19 mouse cellular contexts compared by ENCODE assay signal in genomic region chr4:99792365-99792764, GRCm38 (mm10). TPM values are rescaled to one million over a fixed set of nuclear protein-coding genes. Genes with fewer than 3 reads are reported as not detected.
A peak's percentile ranks its signal among the peaks of the same experiment; 100 is the strongest.
DNase-seq lines count a peak whose midpoint lies in the region; ATAC-seq lines count a peak whose summit lies in the region.
"Had no signal": no experiment of that assay in that cellular context is flagged by ENCODE, and none has a peak within 500 bp of the region (broad histone marks: within the 10 kb centered on the region; RNA-seq: fewer than 3 reads in every experiment).

No protein-coding gene starts in this region.

- no peak for ATAC-seq in megakaryocyte, adult 5-6 weeks (ENCODE audit: poor library complexity, severe bottlenecking)
- ATAC-seq in monocyte, adult 5-6 weeks (replicated peaks; ENCODE audit: insufficient number of reproducible peaks, low FRiP score, low TSS enrichment, poor library complexity, severe bottlenecking): no peak
- ATAC-seq: CD4-positive, CD25-positive, alpha-beta regulatory T cell, adult 4 months; forebrain, embryonic 13.5 days had no signal

- H3K9me3 ChIP-seq in megakaryocyte, embryonic 14.5 days: 0 out of 2 replicates have a peak, but pooled peaks cover 2% of the 10 kb centered on the region
- H3K9me3 ChIP-seq: forebrain, embryonic 13.5 days; hindbrain, embryonic 15.5 days; kidney, embryonic 15.5 days had no signal

- no peaks in the 10 kb centered on the region for H3K27me3 ChIP-seq in megakaryocyte, embryonic 14.5 days (replicated peaks)
- H3K27me3 ChIP-seq: forebrain, embryonic 13.5 days; hindbrain, embryonic 15.5 days; kidney, embryonic 15.5 days; neural tube, embryonic 15.5 days had no signal

- H3K36me3 ChIP-seq in megakaryocyte, embryonic 14.5 days (replicated peaks; ENCODE audit: low read length): peaks cover 2% of the 10 kb centered on the region
- H3K36me3 ChIP-seq: neural tube, embryonic 15.5 days had no signal

- H3K4me3 ChIP-seq in megakaryocyte, embryonic 14.5 days (replicated peaks): peak overlapping the region; percentile 74
- H3K4me3 ChIP-seq: forebrain, embryonic 13.5 days; gastrocnemius, adult 2 months; hindbrain, embryonic 15.5 days; kidney, embryonic 15.5 days; neural tube, embryonic 15.5 days had no signal

- H3K4me1 ChIP-seq in megakaryocyte, embryonic 14.5 days: peaks cover 5% of the 10 kb centered on the region
- H3K4me1 ChIP-seq: forebrain, embryonic 13.5 days; hindbrain, embryonic 15.5 days; kidney, embryonic 15.5 days; neural tube, embryonic 15.5 days had no signal

- peak; percentile 37 for DNase-seq in embryo, embryonic 10 days (ENCODE audit: low spot score)
- no peak for DNase-seq in embryo, embryonic 9.5 days (ENCODE audit: extremely low spot score)
- peak; percentile 18 for DNase-seq in forelimb bud, embryonic 11.5 days (ENCODE audit: low read depth, low spot score)
- no peak for DNase-seq in kidney, postnatal 14 days
- DNase-seq: adrenal gland, adult 2 months; cerebellum, adult 11-12 months; cerebellum, postnatal 14 days; gastrocnemius, adult 2 months; layer of hippocampus, adult 9-11 months; thymus, adult 18-20 months; thymus, postnatal 36 days had no signal

RNA-seq across cellular contexts. Expression of gene Efcab7, which starts 36.6 kb away (rescaled TPM):
- polyA plus RNA-seq in megakaryocyte, embryonic 14.5 days (2012; ENCODE audit: insufficient read depth, low replicate concordance): 0.47 TPM in 1 of 2 replicates, not detected in the other
- 2.1 and 11.8 TPM in 2 replicates for total RNA-seq in megakaryocyte, adult 5-6 weeks (2015)
- total RNA-seq in megakaryocyte, adult 5-6 weeks (2017): 1.4 and 1.6 TPM in 2 replicates
- total RNA-seq in monocyte, adult 5-6 weeks (2017): 1.6 to 5.9 TPM (median 3.9 TPM) in 3 replicates

Comparison
In these comparisons a context has a peak if more than half of its experiments do, and no peak if none do; other contexts are left out.
1. DNase-seq: peak in embryo, embryonic 10 days (single experiment) and forelimb bud, embryonic 11.5 days (single experiment); none in embryo, embryonic 9.5 days (single experiment) and kidney, postnatal 14 days (single experiment).